Mouse (Mus musculus) heart, embryonic 14.5 days (tissue): Measurements from ENCODE around the gene Pnliprp1. TPM values are rescaled to one million over a fixed set of nuclear protein-coding genes. Genes with fewer than 3 reads are reported as not detected.

Source experiments
- ATAC-seq: fragments of 200-750 bp; cut with Nextera tagmentation; 2 replicates; pipeline ENCODE4 v1.8.0; 2017; ENCODE audit warnings: low read depth, moderate TSS enrichment; ENCODE audit not compliant: insufficient number of reproducible peaks, insufficient read depth, low FRiP score
- H3K27ac ChIP-seq, 2 experiments: fragments of 200-500 bp in 1 of 2; fragments of 300-500 bp in 1 of 2; sonication (generic) in 1 of 2; replicated peaks in 1 of 2; 2 replicates each; pipeline ENCODE4 v1.5.1; 2012 to 2014; ENCODE audit warnings: low read depth in 2 of 2, low read length in 2 of 2, control low read depth in 1 of 2, mild to moderate bottlenecking in 1 of 2, mixed read lengths in 1 of 2; ENCODE audit not compliant: control insufficient read depth in 1 of 2, insufficient read depth in 1 of 2
- H3K27me3 ChIP-seq: fragments of 300-500 bp; sonication (generic); 2 replicates; pipeline ENCODE4 v1.6.1; 2014; ENCODE audit warnings: mild to moderate bottlenecking, low read length, control low read depth; ENCODE audit not compliant: control insufficient read depth, insufficient read depth
- H3K36me3 ChIP-seq: fragments of 300-500 bp; sonication (generic); 2 replicates; pipeline ENCODE4 v1.6.1; 2014; ENCODE audit warnings: mild to moderate bottlenecking, control low read depth, low read length, mixed read lengths; ENCODE audit not compliant: control insufficient read depth, insufficient read depth
- H3K4me1 ChIP-seq, 2 experiments: fragments of 200-500 bp in 1 of 2; fragments of 300-500 bp in 1 of 2; sonication (generic) in 1 of 2; 2 replicates each; pipeline ENCODE4 v1.6.1; 2012 to 2014; ENCODE audit warnings: low read length in 2 of 2, control low read depth in 1 of 2, mixed read lengths in 1 of 2; ENCODE audit not compliant: control insufficient read depth in 2 of 2, insufficient read depth in 2 of 2
- H3K4me2 ChIP-seq: fragments of 300-500 bp; sonication (generic); 2 replicates; pipeline ENCODE4 v1.6.1; 2014; ENCODE audit warnings: mild to moderate bottlenecking, low read length
- H3K4me3 ChIP-seq, 2 experiments: fragments of 200-500 bp in 1 of 2; fragments of 300-500 bp in 1 of 2; sonication (generic) in 1 of 2; 2 replicates each; pipeline ENCODE4 v1.5.1; 2012 to 2014; ENCODE audit warnings: low read length in 2 of 2, mild to moderate bottlenecking in 2 of 2, control low read depth in 1 of 2, low read depth in 1 of 2, moderate library complexity in 1 of 2; ENCODE audit not compliant: control insufficient read depth in 1 of 2, insufficient read depth in 1 of 2
- H3K9ac ChIP-seq: fragments of 300-500 bp; sonication (generic); 2 replicates; pipeline ENCODE4 v1.6.1; 2014; ENCODE audit warnings: mild to moderate bottlenecking, low read length
- H3K9me3 ChIP-seq: fragments of 300-500 bp; sonication (generic); 2 replicates; pipeline ENCODE4 v1.6.1; 2016; ENCODE audit warnings: low read length, control low read depth; ENCODE audit not compliant: control insufficient read depth
- WGBS: fragments of 180-500 bp; shearing (Covaris S2); extraction: QIAGEN DNeasy Blood & Tissue Kit; methylation state at CpG from one replicate; pipeline ENCODE4 v1.1.7; 2014; 5-methylcytosine and 5-hydroxymethylcytosine counted together
- polyA plus RNA-seq: library from polyadenylated mRNA; unstranded; fragments of >200 nt; fragmentation: Nextera tagmentation; extraction: Ambion mirVana; gene quantifications from 2 replicates; pipeline ENCODE4 v1.2.1, GENCODE M21; 2014

Gene Pnliprp1
- polyA plus RNA-seq, 1 experiment from 2014 or later: 1.2 TPM

DNA sequence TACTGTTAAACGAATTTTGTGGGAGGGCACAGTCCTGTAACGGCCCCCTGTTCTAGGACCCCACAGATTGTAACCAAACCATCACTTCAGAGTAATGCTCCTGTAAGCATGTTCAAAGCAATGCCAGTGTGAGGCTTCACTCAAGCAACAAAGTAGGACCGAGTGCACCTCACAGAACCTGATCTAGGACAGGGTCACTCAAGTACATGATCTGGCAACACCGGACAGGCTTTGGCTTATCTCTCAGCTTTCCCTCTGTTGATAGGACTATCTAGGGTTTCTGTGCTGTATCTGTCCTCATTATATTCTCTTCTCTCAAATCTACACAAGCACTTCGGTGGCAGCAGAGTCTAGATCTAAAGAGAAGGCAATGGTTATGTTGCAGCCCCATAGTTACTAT lies 2.1 kb upstream of the Pnliprp1 start:
- WGBS: 51% methylated on average over 5 of the region's 5 CpGs
- Histone ChIP-seq H3K27me3 (no peaks in the 10 kb centered on the region), H3K27ac (no peak overlapping the region), H3K9me3 (no peaks in the 10 kb centered on the region), H3K4me3 (no peak overlapping the region), H3K4me1 (no peaks in the 10 kb centered on the region), H3K36me3 (no peaks in the 10 kb centered on the region), H3K4me2 (no peak overlapping the region), H3K9ac (no peak overlapping the region)
- no peak for ATAC-seq

DNA sequence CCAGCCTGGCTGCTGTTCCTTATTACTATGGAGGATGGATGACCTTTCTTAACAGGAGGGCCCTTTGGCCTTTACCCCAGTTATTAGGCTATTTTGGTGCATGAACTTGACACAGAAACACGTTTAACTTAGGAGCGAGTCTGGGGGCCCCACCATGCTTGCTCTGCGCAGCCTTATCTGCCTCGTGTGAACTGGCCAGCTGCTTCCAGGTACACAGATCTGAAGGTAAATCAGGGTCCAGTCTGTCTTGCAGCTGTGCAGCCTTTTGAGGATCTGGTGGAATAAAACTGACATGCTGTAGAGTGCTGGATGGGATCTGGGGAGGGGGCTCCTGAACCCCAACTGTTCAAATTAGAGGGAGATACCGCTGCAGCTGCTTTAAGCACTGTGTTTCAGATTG lies 931 bp upstream of the Pnliprp1 start:
- no peak overlapping the region for H3K27ac ChIP-seq
- 68% methylated on average over 5 of the region's 5 CpGs for WGBS

DNA sequence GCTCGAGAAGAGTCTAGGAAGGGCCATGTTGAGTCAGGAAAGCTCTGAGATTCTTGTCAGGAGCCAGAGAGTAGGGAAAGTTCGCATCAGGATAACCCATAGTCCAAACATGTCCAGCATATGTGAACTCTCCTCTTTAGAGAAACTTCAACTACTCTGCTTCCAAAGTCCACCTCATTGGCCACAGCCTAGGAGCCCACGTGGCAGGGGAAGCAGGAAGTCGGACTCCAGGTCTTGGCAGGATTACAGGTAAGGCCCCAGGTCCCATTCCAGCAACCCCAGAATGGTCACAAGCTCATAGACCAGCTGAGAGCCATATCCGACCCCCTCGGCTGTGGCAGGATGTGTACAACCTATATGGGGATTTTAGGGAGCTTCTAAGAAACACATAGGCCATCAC lies 4.5 kb downstream of the Pnliprp1 start:
- H3K27me3 ChIP-seq: no peaks in the 10 kb centered on the region
- H3K4me2 ChIP-seq: no peak overlapping the region
- WGBS: 67% methylated on average over 6 of the region's 6 CpGs
- no peak overlapping the region for H3K4me3 ChIP-seq
- H3K4me1 ChIP-seq: no peaks in the 10 kb centered on the region
- H3K9ac ChIP-seq: no peak overlapping the region
- ATAC-seq: no peak
- H3K36me3 ChIP-seq: no peaks in the 10 kb centered on the region
- no peak overlapping the region for H3K27ac ChIP-seq
- no peaks in the 10 kb centered on the region for H3K9me3 ChIP-seq

More for the DNA sequence above, 931 bp upstream of the Pnliprp1 start:
- no peak for ATAC-seq
- Histone ChIP-seq H3K36me3 (no peaks in the 10 kb centered on the region), H3K9me3 (no peaks in the 10 kb centered on the region), H3K9ac (no peak overlapping the region), H3K4me2 (no peak overlapping the region), H3K27me3 (no peaks in the 10 kb centered on the region), H3K4me1 (no peaks in the 10 kb centered on the region), H3K4me3 (no peak overlapping the region)

DNA sequence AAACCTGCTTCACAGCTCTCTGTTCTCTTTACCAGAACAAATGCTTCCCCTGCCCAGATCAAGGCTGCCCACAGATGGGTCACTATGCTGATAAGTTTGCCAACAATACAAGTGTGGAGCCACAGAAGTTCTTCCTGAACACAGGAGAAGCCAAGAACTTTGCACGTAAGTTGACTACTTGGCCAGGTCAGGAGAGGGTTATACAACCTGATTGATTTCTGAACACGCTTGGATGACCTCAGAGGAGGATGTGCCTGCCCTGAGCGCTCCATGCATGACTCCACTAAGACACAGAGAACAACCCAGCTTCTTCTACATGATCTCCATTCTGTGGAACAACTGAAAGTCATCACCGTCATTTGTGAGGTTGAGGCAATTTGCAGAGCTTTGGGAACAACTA lies 9.4 kb downstream of the Pnliprp1 start:
- 76% methylated on average over 4 of the region's 4 CpGs for WGBS
- H3K4me3 ChIP-seq: no peak overlapping the region
- H3K27me3 ChIP-seq: no peaks in the 10 kb centered on the region
- no peak overlapping the region for H3K27ac ChIP-seq
- no peak for ATAC-seq
- H3K9ac ChIP-seq: no peak overlapping the region
- H3K9me3 ChIP-seq: no peaks in the 10 kb centered on the region
- no peak overlapping the region for H3K4me2 ChIP-seq
- no peaks in the 10 kb centered on the region for H3K36me3 ChIP-seq
- no peaks in the 10 kb centered on the region for H3K4me1 ChIP-seq

DNA sequence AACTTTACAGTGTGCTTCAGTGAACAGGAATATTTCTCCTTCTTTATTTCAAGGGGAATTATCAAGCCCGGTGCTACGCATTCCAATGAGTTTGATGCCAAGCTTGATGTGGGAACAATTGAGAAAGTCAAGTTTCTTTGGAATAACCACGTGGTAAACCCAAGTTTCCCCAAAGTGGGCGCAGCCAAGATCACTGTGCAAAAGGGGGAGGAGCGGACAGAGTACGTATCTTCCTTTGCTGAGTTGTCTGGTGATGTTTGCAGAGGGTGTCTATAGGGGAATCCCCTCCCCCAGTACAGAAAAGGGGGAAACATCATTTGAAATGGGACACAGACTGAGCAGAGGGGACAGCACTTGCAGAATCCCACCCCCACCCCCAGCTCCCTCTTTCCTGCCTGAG lies 12.3 kb downstream of the Pnliprp1 start:
- Histone ChIP-seq H3K4me2 (no peak overlapping the region), H3K27me3 (no peaks in the 10 kb centered on the region), H3K9ac (no peak overlapping the region), H3K4me3 (no peak overlapping the region), H3K4me1 (no peaks in the 10 kb centered on the region), H3K9me3 (no peaks in the 10 kb centered on the region), H3K36me3 (no peaks in the 10 kb centered on the region), H3K27ac (no peak overlapping the region)
- WGBS: 87% methylated on average over 6 of the region's 6 CpGs
- ATAC-seq: no peak

DNA sequence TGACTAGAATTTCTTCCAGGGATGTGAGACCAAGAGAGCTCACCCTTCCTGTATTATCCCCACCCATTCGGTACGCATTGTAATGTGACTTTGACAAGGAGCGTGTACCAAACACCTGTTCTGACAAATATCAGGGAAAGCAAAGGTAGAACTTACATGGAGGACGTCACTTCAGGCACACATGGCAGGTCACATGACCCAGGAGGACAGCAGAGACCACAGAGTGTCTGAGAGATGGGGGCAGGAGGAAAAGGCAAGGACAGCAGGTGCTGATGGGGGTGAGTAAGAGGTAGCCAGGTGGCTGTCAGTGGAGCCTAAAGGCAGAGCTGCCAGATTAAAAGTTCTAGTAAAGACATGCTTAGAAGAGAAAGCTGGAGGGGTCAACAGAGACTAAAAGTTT lies 14.0 kb downstream of the Pnliprp1 start:
- Histone ChIP-seq H3K27ac (no peak overlapping the region), H3K4me1 (no peaks in the 10 kb centered on the region), H3K36me3 (no peaks in the 10 kb centered on the region), H3K9ac (no peak overlapping the region), H3K27me3 (no peaks in the 10 kb centered on the region), H3K9me3 (no peaks in the 10 kb centered on the region), H3K4me2 (no peak overlapping the region), H3K4me3 (no peak overlapping the region)
- WGBS: 78% methylated on average over 4 of the region's 4 CpGs
- ATAC-seq: no peak

DNA sequence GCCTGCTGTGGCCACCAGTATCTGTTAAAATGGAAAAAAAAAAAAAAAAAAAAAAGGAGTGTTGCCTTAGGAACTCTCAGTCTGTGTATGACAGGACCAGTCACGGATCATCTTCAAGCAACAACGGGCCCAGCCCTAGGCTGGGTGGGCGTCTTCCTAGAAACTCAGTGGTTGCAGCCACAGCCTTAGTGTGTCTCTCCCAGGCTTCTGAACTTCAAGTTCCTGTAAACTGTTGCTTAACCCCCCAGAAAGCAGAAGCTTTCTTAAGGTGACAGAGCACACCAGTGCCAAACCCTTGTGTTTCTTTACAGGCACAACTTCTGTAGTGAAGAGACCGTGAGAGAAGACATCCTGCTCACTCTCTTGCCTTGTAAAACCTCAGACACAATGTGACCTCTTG lies 15.0 kb downstream of the Pnliprp1 start:
- Histone ChIP-seq H3K27me3 (no peaks in the 10 kb centered on the region), H3K4me2 (no peak overlapping the region), H3K9me3 (no peaks in the 10 kb centered on the region), H3K4me3 (no peak overlapping the region), H3K27ac (no peak overlapping the region), H3K4me1 (no peaks in the 10 kb centered on the region), H3K36me3 (no peaks in the 10 kb centered on the region), H3K9ac (no peak overlapping the region)
- ATAC-seq: no peak
- WGBS: 72% methylated on average over 4 of the region's 4 CpGs

DNA sequence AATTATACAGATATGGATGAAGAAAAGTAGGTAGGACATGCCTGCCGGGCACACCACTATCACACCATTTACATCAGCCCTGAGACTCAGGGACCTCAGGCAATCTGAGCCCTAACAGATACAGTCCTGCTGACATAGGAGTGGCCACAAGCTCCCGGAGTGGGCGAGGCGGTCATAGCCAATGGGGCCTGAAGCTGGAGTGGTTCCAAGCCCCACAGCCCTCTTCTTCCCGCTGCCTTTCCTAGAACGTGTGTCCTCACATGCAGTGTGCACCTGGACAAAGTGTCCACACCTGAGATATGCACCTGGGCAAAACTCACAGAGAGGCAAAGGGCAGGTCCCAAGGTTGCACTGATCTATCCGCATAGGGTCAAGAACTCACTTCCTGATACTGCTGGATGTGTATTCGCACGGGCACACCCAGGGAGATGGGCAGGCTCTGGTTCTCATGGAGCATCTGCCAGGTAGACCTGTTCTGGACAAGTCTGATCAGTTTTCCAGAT lies 18.9 kb downstream of the Pnliprp1 start:
- Histone ChIP-seq H3K27me3 (no peaks in the 10 kb centered on the region), H3K4me2 (no peak overlapping the region), H3K27ac (no peak overlapping the region), H3K36me3 (no peaks in the 10 kb centered on the region), H3K9ac (no peak overlapping the region), H3K4me3 (no peak overlapping the region), H3K9me3 (no peaks in the 10 kb centered on the region), H3K4me1 (no peaks in the 10 kb centered on the region)
- ATAC-seq: no peak
- WGBS: 88% methylated on average over 9 of the region's 9 CpGs
